Mouse (Mus musculus) erythroblast, adult 5-6 weeks (primary cell): ENCODE data around the gene Tmem176a. TPM values are rescaled to one million over a fixed set of nuclear protein-coding genes. Genes with fewer than 3 reads are reported as not detected.

ENCODE experiments used
- ATAC-seq: replicated peaks from 2 replicates; pipeline ENCODE4 v1.8.0; 2016; ENCODE audit warnings: moderate number of reproducible peaks, mild to moderate bottlenecking, moderate TSS enrichment, inconsistent platforms; ENCODE audit not compliant: poor library complexity, low FRiP score, severe bottlenecking
- total RNA-seq, 2 experiments: library from RNA; stranded (forward) in 1 of 2; stranded (reverse) in 1 of 2; fragments of 150-400 nt in 1 of 2; fragments of 200-764, 138-1000 nt in 1 of 2; gene quantifications; 2 replicates each; pipeline versions ENCODE4 v1.2.3 to v1.2.4; 2015 to 2017; ENCODE audit warnings: low replicate concordance in 2 of 2

Gene Tmem176a
- total RNA-seq, 2 experiments from 2014 or later, result 3.2 to 10.4 TPM

DNA sequence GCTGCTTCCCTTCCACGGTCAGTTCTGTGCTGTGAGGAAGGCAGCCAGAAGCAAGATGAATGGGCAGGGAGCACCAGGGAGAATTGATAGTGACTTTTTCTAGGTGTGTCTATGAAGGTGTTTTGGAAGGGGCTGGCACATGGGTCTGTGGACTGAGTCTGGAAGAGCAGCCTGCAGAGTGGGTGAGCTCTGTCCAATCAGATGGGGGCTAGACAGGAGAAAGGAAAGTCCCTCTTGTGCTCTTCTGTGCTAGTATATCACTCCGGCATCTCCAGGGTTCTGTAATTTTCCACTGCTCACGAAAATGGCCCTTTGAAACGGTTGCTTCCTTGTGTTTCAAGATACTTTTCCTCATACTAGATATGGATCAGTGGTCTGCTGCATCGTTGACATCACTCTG is 31.9 kb downstream of the Tmem176a start, which contains the start of gene Aoc1:
Gene Aoc1 (plus strand): TSS at position 301 of the 400 bp plus-strand sequence.
- ATAC-seq, result no peak

GRCm38 (mm10) chr6:48874576-48874975 is 33.9 kb downstream of the Tmem176a start:
- ATAC-seq, result no peak

DNA sequence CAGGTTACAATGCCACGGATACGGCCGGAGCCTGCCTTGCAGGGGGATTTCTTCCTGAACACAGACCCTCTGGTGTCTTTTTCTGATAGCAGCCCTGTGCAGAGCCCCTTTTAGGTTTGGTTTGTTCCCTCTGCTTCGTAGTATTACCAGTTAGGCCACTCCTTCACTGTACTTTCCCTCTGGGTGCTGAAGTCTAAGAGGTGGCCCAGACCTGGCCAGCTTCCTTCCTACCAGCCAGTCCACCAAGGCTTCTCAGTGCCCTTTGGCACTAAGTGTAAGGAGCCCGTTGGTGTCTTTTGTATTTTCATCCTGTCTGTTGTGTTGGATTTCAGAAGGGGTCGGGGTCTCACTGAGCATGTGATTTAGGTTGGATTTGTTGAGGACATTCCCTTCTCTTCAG is 34.8 kb downstream of the Tmem176a start:
- ATAC-seq, result no peak

DNA sequence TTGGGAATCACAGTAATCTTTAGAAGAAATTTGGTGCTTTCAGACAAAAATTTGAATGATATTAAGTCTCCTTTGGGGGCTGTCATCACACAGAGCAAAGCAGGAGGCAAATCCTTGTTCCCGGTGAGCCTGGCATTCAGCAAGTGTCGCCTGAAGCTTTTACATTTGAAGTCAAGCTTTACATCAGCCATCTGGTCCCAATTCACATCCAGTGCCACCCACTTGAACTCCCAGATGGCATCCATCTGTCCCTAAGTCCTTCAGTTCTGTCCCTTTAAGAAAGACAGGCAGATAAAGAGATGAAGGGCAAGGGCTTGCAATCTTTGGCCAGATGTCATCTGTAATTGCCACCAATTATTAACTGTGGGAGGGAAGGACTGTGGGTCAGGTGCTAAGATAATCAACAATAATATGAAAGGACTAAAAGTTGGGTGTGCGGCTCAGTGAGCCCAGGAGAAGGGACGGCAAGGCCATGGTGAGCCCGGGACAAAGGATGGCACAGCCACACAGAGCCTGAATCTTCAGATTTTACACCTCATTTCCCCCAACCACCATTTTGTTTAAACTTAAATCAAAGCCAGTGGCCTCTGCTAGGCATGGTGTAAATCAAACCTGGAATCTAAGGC is 35.9 kb downstream of the Tmem176a start:
- no peak for ATAC-seq

DNA sequence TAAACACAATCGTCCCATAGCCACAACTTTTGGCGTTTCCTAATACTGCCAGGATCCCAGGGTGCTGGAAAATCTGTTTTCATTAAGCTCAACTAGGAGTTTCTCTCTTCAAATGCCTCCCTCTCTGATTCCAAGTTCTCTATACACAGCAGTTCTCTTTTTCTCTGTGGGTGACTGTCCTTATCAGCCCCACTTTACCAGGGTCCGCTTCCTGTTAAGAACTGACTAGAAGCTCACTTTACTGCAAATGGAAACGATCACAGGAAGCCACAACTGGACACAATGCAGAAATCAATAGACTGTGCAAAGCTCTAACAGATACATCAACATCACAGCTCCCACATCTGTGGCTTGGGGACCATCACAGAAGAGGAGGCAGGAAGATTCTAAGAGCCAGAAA is 53.5 kb downstream of the Tmem176a start:
- ATAC-seq, result no peak

- ATAC-seq, result no peak; the same call in 1 of the 2 replicates
These were observed 54.5 kb downstream of the Tmem176a start for GRCm38 (mm10) chr6:48894938-48895818.

- ATAC-seq, result no peak
These were observed 55.2 kb downstream of the Tmem176a start for GRCm38 (mm10) chr6:48895941-48896340.

Other genes starting within 250 kb of the Tmem176a start
- gene Repin1, start 247.0 kb upstream of the Tmem176a start, total RNA-seq (2015; ENCODE audit: low replicate concordance), result 2.3 TPM in 2 replicates
- 3.9 TPM in 1 of 2 replicates, not detected in the other for gene Repin1, start 247.0 kb upstream of the Tmem176a start, total RNA-seq (2017; ENCODE audit: low replicate concordance)
- gene Gm44965, start 247.0 kb upstream of the Tmem176a start, total RNA-seq (2015; ENCODE audit: low replicate concordance), result not detected in 2 replicates
- not detected in 2 replicates for gene Gm44965, start 247.0 kb upstream of the Tmem176a start, total RNA-seq (2017; ENCODE audit: low replicate concordance)
- gene Zfp775, start 238.9 kb upstream of the Tmem176a start, total RNA-seq (2015; ENCODE audit: low replicate concordance), result 0.42 TPM in 1 of 2 replicates, not detected in the other
- gene Zfp775, start 238.9 kb upstream of the Tmem176a start, total RNA-seq (2017; ENCODE audit: low replicate concordance), result 0.17 and 0.28 TPM in 2 replicates
- gene AI854703, start 214.2 kb upstream of the Tmem176a start, total RNA-seq (2015; ENCODE audit: low replicate concordance), result not detected in 2 replicates
- not detected in 2 replicates for gene AI854703, start 214.2 kb upstream of the Tmem176a start, total RNA-seq (2017; ENCODE audit: low replicate concordance)
- 1.0 TPM in 1 of 2 replicates, not detected in the other for gene Gimap8, start 193.7 kb upstream of the Tmem176a start, total RNA-seq (2015; ENCODE audit: low replicate concordance)
- 0.26 and 2.5 TPM in 2 replicates for gene Gimap8, start 193.7 kb upstream of the Tmem176a start, total RNA-seq (2017; ENCODE audit: low replicate concordance)
- gene Gimap9, start 164.8 kb upstream of the Tmem176a start, total RNA-seq (2015; ENCODE audit: low replicate concordance), result 6.3 and 12.1 TPM in 2 replicates
- 4.7 and 5.9 TPM in 2 replicates for gene Gimap9, start 164.8 kb upstream of the Tmem176a start, total RNA-seq (2017; ENCODE audit: low replicate concordance)
- 2.7 and 3.3 TPM in 2 replicates for gene Gimap4, start 156.4 kb upstream of the Tmem176a start, total RNA-seq (2015; ENCODE audit: low replicate concordance)
- 4.5 and 5.2 TPM in 2 replicates for gene Gimap4, start 156.4 kb upstream of the Tmem176a start, total RNA-seq (2017; ENCODE audit: low replicate concordance)
- 0.58 and 6.5 TPM in 2 replicates for gene Gimap6, start 132.7 kb upstream of the Tmem176a start, total RNA-seq (2015; ENCODE audit: low replicate concordance)
- 4.2 and 7.2 TPM in 2 replicates for gene Gimap6, start 132.7 kb upstream of the Tmem176a start, total RNA-seq (2017; ENCODE audit: low replicate concordance)
- not detected in 2 replicates for gene Gm28053, start 122.3 kb upstream of the Tmem176a start, total RNA-seq (2015; ENCODE audit: low replicate concordance)
- 1.8 TPM in 1 of 2 replicates, not detected in the other for gene Gm28053, start 122.3 kb upstream of the Tmem176a start, total RNA-seq (2017; ENCODE audit: low replicate concordance)
- not detected in 2 replicates for gene Gimap7, start 122.3 kb upstream of the Tmem176a start, total RNA-seq (2015; ENCODE audit: low replicate concordance)
- gene Gimap7, start 122.3 kb upstream of the Tmem176a start, total RNA-seq (2017; ENCODE audit: low replicate concordance), result 2.6 TPM in 1 of 2 replicates, not detected in the other
- gene Gimap1, start 101.9 kb upstream of the Tmem176a start, total RNA-seq (2015; ENCODE audit: low replicate concordance), result 5.0 TPM in 1 of 2 replicates, not detected in the other
- gene Gimap1, start 101.9 kb upstream of the Tmem176a start, total RNA-seq (2017; ENCODE audit: low replicate concordance), result 0.17 and 1.1 TPM in 2 replicates
- 4.4 TPM in 1 of 2 replicates, not detected in the other for gene Gimap5, start 94.7 kb upstream of the Tmem176a start, total RNA-seq (2015; ENCODE audit: low replicate concordance)
- gene Gimap5, start 94.7 kb upstream of the Tmem176a start, total RNA-seq (2017; ENCODE audit: low replicate concordance), result 2.6 and 6.8 TPM in 2 replicates
- 2.1 TPM in 1 of 2 replicates, not detected in the other for gene Gimap3, start 70.1 kb upstream of the Tmem176a start, total RNA-seq (2015; ENCODE audit: low replicate concordance)
- gene Gimap3, start 70.1 kb upstream of the Tmem176a start, total RNA-seq (2017; ENCODE audit: low replicate concordance), result 1.1 and 2.0 TPM in 2 replicates
- 11.5 and 22.5 TPM in 2 replicates for gene Tmem176b, start 577 bp downstream of the Tmem176a start, total RNA-seq (2015; ENCODE audit: low replicate concordance)
- 5.7 and 25.1 TPM in 2 replicates for gene Tmem176b, start 577 bp downstream of the Tmem176a start, total RNA-seq (2017; ENCODE audit: low replicate concordance)
- not detected in 2 replicates for gene Aoc1, start 32.0 kb downstream of the Tmem176a start, total RNA-seq (2015; ENCODE audit: low replicate concordance)
- gene Aoc1, start 32.0 kb downstream of the Tmem176a start, total RNA-seq (2017; ENCODE audit: low replicate concordance), result not detected in 2 replicates
- gene 1600015I10Rik, start 89.0 kb downstream of the Tmem176a start, total RNA-seq (2015; ENCODE audit: low replicate concordance), result not detected in 2 replicates
- not detected in 2 replicates for gene 1600015I10Rik, start 89.0 kb downstream of the Tmem176a start, total RNA-seq (2017; ENCODE audit: low replicate concordance)
- gene Doxl2, start 134.0 kb downstream of the Tmem176a start, total RNA-seq (2015; ENCODE audit: low replicate concordance), result not detected in 2 replicates
- gene Doxl2, start 134.0 kb downstream of the Tmem176a start, total RNA-seq (2017; ENCODE audit: low replicate concordance), result not detected in 2 replicates
- not detected in 2 replicates for gene Svs1, start 145.9 kb downstream of the Tmem176a start, total RNA-seq (2015; ENCODE audit: low replicate concordance)
- gene Svs1, start 145.9 kb downstream of the Tmem176a start, total RNA-seq (2017; ENCODE audit: low replicate concordance), result not detected in 2 replicates
- gene Gpnmb, start 195.6 kb downstream of the Tmem176a start, total RNA-seq (2015; ENCODE audit: low replicate concordance), result not detected in 2 replicates
- 0.70 TPM in 1 of 2 replicates, not detected in the other for gene Gpnmb, start 195.6 kb downstream of the Tmem176a start, total RNA-seq (2017; ENCODE audit: low replicate concordance)
- gene Malsu1, start 232.9 kb downstream of the Tmem176a start, total RNA-seq (2015; ENCODE audit: low replicate concordance), result 4.8 and 14.2 TPM in 2 replicates
- 0.77 and 2.2 TPM in 2 replicates for gene Malsu1, start 232.9 kb downstream of the Tmem176a start, total RNA-seq (2017; ENCODE audit: low replicate concordance)